Mouse (Mus musculus) megakaryocyte progenitor cell, adult 5-6 weeks (primary cell): ENCODE measurements around the gene Trim2. TPM values are rescaled to one million over a fixed set of nuclear protein-coding genes. Genes with fewer than 3 reads are reported as not detected.

ENCODE experiments used
- ATAC-seq: replicated peaks from 2 replicates; pipeline ENCODE4 v1.8.0; 2016; ENCODE audit warnings: mild to moderate bottlenecking, moderate TSS enrichment, inconsistent platforms; ENCODE audit not compliant: poor library complexity
- total RNA-seq, 2 experiments: library from RNA; stranded (forward) in 1 of 2; stranded (reverse) in 1 of 2; fragments of 157-497, 149-512 nt in 1 of 2; fragments of 200-1000 nt in 1 of 2; gene quantifications; 2 replicates each; pipeline versions ENCODE4 v1.2.3 to v1.2.4; 2015 to 2017

Trim2 gene
- total RNA-seq (2015) (0.39 and 1.5 TPM in 2 replicates), total RNA-seq (2017) (0.46 and 1.1 TPM in 2 replicates)

DNA sequence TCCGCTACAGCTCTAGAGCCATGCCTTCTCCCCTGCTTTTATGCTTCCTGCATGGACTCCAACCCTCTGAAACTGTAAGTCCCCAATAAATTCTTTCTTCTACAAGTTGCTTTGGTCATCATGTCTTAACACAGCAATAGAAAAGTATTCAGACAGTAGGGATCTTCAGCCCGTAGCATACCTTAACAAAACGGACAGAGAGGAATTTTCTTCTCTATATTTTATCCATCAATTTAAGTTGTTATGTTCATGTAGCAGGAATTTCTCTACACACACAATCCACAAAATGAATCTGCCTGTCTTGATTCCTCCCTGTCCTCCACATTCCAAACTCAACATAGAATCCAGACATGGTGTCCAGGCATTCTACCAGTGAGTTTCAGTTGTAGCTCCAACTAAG lies at the start of gene Trim2:
Gene Trim2 (minus strand): TSS at position 101 of the 400 bp plus-strand sequence.
- ATAC-seq: no peak

DNA sequence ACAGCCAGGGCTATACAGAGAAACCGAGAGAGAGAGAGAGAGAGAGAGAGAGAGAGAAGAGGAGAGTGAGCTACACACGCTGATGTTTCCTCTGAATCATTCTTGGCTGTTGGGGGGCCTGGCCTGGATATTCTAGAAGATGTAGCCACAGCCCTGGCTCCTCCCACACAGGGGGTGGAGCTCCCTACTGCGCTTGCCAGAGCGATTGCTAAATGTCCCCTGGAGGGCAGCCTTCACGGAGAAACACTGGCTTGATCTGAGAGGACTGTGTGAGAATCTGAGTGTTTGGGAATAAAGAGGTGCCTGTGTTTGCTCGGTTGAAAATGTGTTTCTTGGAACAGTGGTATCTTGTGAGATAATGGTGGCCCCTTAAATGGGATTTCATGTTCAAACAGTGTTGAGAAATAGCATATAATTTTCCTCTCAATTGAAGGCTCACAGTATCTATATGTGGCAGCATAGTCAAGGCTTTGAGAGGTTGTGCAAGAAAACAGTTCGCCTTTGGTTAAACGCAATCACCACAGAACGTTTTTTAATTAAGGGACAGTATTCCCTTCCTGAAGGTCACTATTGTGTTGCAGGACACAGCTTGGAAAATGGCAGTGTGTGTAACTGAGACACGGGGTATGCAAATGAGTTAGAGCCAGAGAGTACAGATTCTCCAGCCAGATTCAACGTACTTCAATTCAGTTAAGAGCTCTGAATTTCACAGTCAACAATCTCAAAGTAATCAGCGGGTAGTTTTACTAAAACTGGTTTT lies 49.4 kb upstream of the Trim2 start:
- ATAC-seq: peak; percentile 88

DNA sequence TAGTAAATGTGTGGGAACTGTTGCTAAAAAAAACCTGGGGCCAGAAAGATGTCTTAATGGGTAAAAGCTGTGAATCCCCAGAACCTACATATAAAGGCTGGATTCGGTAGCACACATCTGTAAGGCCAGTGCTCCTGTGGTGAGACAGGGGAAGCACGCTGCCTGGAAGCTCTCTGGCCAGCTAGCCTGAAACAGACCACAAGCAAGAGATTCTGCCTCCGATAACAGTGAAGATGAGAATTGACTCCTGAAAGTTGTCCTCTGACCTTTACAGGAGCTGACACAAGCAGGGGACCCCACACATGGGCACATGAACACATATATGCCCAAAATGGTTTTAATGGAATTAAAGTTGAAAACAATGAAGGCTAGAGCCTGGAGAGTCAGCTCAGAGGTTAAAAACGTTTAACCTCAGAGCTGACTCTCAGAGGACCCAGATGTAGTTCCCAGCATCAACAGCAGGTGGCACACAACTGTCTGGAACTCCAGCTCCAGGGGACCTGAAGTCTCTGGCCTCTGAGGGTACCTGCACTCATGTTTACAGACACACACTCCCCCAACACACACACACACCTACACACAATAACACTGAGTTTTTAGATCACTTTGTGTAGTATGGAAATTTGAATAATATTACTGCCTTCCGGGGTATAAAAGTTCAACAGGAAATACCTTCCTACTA lies 45.8 kb upstream of the Trim2 start:
- peak; percentile 45 for ATAC-seq

DNA sequence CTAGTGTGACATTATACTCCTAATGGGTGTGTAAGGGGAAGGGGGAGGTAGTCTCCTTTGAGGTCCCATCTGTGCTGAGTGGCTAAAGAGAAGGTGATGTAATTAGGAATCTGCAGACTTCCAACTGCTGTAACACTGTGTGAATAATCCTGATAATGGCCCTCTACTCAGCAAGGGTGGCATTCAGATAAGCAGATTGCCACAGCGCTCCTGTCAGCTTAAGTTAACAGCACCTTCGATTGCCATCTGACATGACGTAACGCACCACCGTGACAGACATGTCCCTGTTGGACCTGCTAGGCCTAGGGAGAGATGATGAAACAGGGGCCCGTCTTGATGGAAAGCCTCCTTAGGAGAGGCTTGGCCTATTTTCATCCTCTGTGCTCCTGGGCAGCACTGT lies 43.6 kb upstream of the Trim2 start:
- ATAC-seq: peak; percentile 73

DNA sequence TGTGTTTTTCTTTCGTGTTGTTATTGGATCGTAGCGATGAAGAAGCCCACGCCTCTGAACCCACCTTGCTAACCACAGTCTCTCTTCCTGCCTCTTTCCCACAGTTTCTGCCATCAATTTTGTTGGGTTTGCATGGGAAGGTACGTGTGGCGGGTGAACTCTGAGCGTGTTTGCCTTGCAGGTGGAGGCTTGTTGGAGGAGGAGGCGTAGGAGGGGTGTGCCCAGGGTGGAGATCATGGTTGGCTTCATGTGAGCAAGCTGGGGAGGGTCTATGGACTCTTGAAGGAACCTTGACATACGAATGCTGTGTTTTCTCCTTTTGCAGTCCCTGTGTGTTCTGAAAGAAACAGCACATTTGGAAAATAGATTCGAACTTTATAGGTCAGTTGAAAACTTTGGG lies 43.1 kb upstream of the Trim2 start:
- ATAC-seq: no peak

DNA sequence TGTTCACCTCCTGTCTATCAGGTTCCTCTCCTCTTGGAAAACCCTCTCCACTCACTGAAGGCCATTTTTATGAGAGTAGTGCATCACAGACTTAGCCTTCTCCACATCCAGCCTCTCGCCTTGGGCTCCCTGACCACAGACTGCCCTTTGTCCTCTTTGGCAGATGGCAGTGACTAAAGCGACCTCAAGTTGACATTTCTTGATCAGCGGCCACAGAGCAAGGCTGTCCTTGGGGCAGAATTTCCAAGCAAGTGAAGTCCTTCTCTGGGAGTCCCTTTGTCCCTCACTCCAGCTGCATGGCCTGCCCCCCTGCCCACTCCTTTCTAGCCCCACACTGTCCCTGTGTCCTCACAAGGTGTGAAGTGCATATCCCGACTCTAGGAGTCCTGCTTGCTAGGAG lies 40.7 kb upstream of the Trim2 start:
- ATAC-seq: no peak

DNA sequence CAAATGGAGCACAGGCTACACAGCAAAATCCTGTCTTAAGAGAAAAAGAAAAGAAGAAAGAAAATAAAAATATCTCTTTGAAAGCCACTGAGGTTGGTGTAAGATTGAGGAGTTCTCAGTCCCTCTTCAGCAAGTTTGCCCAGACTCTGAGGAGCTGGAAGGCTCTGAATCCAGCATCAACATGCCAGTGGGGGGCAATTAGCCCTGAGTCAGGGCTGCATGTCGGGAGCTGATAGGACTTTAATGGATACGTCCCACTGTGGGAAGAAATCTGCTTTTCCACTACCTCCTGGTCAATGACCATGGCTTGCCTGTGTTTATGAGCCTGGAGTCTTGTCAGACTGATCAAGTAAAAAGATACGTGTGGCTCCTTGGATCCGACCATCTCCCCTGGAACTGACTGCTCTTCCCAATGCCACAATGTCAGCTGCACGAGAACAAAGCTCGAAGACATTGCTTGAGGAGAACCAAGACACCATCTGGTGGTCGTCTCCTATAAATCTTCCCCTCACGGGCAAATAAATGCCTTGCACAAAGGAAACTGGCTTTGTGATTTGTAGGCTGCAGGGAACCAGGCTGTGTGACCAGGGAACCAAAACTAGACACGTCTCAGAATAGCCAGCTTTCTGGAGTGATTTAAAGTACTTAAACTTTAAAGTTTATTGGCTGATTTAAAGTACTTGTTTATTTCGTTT lies 39.9 kb upstream of the Trim2 start:
- ATAC-seq: no peak

DNA sequence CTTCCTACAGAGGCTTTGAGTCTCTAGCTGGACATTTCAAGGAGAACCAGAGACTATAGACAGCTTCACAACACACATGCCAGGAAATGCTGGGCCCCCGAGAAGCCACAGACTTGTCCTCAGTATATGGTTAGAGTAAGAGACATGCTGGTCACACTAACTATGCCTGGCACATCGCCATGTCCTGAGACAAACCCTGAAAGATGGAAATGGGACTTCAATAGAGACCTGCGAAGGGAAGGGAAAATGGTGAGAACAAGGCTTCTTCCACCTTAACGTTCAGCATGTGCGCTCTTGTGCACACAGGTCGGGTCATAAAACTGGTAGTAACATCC lies 38.9 kb upstream of the Trim2 start:
- peak; percentile 5; the same call in 1 of the 2 replicates for ATAC-seq

DNA sequence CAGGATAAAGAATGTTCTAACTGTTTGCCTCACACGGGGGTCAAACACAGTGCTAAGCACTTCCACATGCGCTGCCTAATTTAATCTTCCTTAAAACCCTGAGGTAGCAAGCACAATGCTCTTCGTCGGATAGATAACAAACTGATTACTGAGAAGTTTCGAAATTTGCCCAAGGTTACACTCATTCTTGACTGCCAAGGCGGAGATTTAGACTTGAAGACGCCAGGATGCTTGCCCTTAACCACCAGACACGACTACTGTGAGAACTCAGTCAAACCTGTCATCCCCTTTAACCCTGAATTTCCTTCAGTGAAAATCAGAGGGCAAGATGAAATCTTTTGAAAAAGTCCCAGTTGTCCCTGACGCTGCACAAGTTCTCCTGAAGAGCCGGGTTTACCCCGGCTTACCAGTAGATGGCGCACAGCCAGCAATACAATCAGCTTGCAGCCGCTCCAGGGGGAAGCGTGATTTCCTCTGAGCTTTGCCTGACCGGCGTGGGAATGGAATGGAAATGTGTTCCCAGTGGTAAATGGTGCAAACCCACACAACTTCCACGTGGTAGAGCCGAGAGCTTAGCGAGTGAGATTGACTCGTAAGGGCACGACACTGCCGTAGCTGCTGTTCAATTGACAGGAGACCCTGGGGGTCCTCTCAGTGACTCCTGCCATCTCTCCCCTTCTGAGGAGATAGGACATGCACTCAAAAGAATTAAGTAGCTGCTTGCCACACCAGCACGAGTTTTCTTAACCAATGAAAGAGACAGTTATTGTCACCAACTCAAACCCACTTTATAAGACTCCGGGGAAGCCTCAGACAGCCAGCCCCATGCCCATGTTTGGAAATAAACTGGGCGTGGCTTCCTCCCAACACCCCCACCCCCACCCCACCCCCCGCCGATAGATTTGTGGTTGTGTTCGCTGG lies 38.3 kb upstream of the Trim2 start:
- peak; percentile 79 for ATAC-seq

DNA sequence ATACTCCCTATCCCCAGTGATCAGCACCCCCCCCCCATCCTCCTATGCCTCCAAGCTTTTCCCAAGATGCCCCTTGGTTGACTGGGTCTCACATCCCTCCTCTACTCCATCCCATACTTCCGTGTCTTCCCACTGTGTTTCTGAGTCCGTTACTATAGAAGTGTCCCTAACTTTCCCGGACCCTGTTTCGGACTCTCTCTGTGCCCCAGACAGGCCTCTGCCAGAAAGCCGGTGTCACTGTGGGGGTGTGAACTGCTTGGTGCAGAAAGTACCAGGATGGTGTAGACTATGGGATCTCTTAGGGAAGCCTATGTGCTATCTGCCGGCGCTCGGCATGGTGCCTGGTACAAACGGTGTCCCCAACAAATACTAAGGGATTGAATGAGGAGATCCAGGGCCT lies 36.4 kb upstream of the Trim2 start:
- no peak for ATAC-seq

DNA sequence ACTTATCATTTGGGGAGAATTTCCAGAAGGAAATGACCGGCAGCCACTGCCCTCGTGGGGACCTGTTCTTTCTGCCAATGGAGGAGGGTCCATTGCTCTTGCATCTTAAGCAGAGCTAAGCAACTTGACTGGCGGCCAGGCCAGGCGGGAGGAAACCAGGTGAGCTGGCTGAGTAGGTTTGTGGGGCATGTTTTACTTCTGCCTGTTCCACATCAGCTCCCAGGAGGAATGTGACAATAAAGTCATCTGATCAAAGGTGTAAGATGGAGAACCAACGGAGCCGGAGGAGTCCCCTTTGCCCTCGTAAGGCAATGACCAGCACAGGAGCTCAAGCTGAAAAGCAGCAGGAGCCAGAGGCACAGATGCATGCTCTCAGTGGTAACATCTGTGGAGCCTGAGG lies 35.1 kb upstream of the Trim2 start:
- no peak for ATAC-seq

DNA sequence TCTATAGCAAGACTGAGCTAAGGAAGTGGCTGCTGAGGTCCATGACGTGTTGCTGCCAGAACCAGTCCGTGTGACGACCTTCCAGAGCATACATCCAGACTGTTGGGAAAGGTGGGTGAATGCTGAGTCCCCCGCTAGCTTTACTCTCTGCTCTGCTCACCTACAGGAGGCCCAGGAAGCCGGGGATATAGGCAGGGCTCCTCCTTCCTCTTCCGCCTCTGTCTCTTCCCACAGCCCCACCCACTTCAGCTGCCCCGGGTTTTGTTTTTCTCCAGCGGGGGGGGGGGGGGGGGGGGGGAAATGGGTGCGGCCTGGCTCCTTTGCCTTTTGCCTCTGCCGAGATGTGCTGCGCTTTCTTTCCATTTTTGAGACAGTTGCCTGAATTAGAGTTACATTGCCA lies 30.9 kb upstream of the Trim2 start:
- ATAC-seq: peak; percentile 65

DNA sequence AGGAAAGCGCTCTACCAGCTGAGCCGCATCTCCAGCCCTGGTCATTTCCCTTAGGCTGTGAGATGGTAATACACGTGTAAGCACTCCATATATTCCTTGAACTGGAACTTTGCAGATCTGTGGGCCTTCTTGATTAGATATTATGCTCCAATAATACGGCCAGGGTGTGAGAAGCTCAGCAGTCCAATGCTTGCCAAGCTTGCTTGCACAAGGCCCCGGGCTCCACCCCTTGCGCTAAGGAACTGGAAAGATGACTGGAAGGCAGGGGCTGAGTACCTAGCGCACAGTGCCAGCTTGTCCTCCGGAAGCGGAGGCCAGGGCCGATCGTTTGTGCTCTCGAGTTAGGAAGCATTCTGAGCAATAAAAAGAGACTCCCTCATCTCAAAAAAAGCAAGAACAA lies 29.7 kb upstream of the Trim2 start:
- ATAC-seq: no peak

DNA sequence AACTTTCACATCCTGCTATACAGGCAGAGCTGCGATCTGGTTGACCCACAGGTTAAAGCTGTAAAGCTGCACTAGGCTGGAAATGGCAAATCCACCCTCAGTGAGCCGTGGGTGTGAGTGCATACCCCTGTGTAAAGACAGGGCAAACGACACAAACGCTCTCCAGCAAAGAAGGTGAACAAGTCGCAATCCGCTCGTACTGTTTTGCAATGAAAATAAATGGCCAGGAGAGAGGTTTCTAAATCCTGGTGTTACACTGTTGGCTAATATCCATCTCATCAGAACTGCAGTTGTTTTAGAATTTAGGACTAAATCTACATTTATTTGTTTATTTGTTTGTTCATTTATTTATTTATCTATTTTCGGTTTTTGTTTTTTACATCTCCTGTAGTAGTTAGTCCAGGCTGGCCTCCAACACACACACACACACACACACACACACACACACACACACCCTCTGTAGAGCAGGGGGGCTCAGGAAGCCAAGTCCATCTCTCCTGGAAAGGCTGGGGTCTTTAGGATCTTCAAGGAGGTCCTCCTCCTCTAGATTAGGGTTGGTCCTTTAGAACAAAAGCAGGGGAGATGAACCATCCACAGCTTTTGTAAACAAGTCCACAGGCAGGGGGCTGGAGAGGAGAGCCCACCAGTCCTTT lies 28.9 kb upstream of the Trim2 start:
- ATAC-seq: no peak

DNA sequence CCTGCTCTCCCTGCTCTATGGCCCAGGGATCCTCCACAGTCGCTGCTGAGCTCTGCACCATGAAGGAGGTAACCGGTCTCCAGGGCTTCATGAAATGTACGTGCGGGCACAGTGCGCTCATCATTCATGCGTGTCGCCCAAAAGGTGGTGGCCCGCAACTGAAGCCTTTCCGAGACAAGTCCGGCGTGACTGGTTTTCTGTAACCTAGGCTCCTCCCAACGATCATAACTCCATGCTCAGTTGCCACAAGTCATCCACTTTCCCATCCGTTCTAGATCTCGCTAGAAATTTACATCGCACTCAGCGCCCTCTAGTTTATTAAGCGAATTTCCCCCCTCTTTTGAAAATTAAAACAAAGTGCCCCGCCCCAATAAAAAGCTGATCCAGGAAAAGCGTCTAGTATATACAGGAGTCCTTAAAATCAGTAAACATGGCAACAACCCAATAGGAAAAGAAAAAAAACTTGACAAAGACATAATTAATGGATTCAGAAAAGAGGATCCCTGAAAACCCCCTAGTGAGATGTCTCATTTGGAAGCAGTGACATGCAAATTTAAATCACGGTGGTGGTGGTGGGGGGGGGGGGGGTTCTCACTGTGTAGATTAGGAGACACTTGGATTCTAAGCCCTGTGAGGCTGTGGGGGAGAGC lies 28.2 kb upstream of the Trim2 start:
- ATAC-seq: no peak

DNA sequence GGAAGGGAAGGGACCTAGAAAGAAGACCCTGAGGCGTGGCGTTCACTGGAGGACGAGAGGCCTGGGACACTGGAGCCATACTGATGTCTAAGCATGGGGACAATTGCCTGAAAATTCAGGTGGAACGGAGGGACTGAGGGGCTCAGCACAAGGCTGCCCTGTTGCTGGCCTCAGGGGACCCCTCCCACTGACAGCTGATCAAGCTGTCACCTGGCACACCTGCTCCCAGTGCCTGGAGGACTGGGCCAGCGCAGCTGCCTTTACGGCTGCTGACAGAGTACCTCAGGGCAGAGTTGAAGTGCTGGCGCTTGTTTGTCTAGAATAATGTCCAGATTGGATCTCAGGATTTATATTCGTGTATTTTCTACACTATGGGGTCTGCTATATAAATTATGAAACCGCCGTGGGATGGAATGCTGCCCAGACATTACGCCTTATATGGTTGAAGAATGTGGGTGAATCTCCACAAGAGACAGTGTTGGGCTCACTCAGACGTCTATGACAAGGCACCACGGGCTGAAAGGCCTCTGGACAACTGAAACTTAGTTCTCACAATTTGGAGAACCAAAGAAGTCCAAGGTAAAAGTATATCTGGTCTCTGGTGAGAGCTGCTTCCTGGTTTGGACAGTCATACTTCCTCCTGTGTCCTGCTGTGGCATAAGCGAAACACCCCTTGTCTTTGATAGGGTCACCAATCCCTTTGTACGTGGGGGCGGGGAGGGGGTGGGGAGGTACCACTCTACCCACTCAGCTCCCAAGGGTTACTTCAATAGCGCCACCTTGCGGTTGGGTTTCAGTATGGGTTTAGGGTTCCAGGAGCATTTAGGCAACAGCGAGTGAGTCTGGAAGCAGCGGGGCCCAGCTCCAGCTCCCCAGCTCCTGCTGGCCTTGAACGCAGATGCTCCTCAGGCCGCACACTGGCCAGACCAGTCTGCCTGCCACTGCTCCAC lies 27.0 kb upstream of the Trim2 start:
- peak; percentile 74 for ATAC-seq

DNA sequence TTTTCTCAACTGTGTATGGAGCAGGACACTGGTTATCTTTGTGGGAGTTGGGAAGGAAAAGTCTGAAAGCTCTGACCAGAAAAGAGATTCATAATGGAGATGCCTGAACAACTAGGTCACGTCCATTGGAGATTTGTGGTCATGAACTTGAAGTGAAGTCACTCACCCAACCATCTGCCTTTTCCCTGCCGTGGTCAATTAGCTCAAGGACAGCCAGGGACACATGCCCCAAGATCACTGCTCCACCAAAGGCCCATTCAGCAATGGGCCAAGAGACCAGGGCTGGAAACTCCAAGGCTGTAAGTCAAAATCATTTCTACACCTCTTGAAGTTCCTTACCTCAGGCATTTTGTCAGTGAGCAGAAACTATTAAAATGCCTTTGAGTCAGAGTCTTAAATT lies 23.5 kb upstream of the Trim2 start:
- ATAC-seq: no peak

DNA sequence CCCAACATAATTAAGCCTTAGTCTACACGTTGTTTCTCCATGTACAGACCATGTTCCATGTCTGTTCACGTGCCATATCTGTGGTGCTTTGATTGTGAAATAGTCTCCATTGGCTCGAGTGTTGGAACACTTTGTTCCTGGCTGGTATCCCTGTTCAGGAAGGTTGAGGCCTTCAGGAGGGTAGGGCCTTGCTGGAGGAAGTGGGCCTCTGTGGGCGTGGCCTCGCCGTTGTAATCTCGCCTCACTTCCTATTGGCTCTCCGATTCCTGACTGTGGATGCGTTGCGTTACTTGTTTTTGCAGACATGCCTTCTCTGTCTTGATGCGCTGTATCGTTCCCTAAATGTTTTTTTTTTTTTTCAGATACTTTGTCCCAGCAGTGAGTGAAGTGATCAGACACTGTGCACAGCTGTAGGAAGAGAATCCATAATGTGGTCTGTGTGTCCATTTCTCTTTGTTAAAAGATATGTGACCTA lies 18.3 kb upstream of the Trim2 start:
- ATAC-seq: peak; percentile 77

DNA sequence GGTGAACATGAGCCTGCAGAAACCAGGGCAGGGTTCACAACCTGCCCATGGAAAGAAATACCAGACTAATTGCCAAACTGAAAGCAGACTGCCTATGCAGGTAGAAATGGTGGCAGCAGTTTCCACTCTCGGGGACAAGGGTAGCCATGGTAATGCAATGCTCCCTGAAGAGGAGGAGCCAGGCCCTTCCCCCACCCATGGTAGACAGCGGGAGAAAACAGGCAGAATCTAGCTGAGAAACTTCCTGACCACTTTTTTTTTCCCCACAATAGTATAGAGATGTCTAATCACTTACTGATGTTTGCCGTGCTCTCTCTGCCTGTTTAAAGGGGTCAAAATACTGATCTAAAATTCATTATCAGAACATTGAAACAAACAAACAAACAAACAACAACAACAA lies 17.8 kb upstream of the Trim2 start:
- ATAC-seq: no peak; the same call in 1 of the 2 replicates
